Mouse (Mus musculus) bone marrow macrophage, adult 2 months (primary cell): ENCODE data around the gene Cblb.

Experiments used
- CTCF ChIP-seq: IDR thresholded peaks from 2 replicates; pipeline ENCODE4 v1.5.1; 2012; ENCODE audit warnings: low read depth, mild to moderate bottlenecking, low read length, moderate library complexity
- POLR2A ChIP-seq: IDR thresholded peaks from 2 replicates; pipeline ENCODE4 v1.6.1; 2012; ENCODE audit warnings: mild to moderate bottlenecking, low read depth, low read length, borderline replicate concordance

DNA sequence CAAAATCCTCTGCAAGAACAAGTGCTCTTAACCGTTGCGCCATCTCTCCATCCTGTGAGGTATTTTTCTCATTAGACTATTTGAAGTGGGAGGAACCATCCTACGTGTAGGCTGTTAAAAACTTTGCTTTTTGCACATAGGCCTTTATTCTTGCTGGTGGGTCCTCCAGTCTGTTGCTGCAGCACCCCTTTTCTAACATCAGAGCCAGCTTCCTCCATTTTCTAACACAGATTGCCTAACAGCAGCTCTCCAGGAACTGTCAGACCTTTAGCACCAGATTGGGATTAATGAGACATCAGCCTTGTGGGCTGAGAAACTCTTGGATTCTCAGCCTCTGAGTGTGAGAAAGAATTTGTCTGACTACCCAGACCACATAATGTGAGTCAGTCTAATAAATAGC, 2.0 kb upstream of the Cblb start:
- TF ChIP-seq CTCF (no peak), POLR2A (no peak)
